Mouse (Mus musculus): ENCODE data around the gene Arhgap22.

The Arhgap22 gene

GRCm38 (mm10) chr14:33280921-33281320 is 67.1 kb downstream of the Arhgap22 start:
- DNase-seq (ENCODE audit: low spot score) = no peak

- no peak for DNase-seq (ENCODE audit: low spot score)
Measured at GRCm38 (mm10) chr14:33282447-33282846, 68.6 kb downstream of the Arhgap22 start.

GRCm38 (mm10) chr14:33287920-33288319 is 74.1 kb downstream of the Arhgap22 start:
- DNase-seq (ENCODE audit: low spot score) = no peak

- no peak for DNase-seq (ENCODE audit: low spot score)
Measured at GRCm38 (mm10) chr14:33290038-33290437, 76.2 kb downstream of the Arhgap22 start.

- no peak for DNase-seq (ENCODE audit: low spot score)
Measured at GRCm38 (mm10) chr14:33294488-33294887, 80.7 kb downstream of the Arhgap22 start.

- DNase-seq (ENCODE audit: low spot score) = peak; percentile 65
Measured at GRCm38 (mm10) chr14:33296698-33297341, 83.0 kb downstream of the Arhgap22 start.

- DNase-seq (ENCODE audit: low spot score) = no peak
Measured at GRCm38 (mm10) chr14:33300591-33300990, 86.8 kb downstream of the Arhgap22 start.

- peak; percentile 92 for DNase-seq (ENCODE audit: low spot score)
Measured at GRCm38 (mm10) chr14:33303348-33303819, 89.6 kb downstream of the Arhgap22 start.

- DNase-seq (ENCODE audit: low spot score) = no peak
Measured at GRCm38 (mm10) chr14:33305645-33306281, 91.9 kb downstream of the Arhgap22 start.

GRCm38 (mm10) chr14:33310719-33311118 is 96.9 kb downstream of the Arhgap22 start:
- DNase-seq (ENCODE audit: low spot score) = no peak

- DNase-seq (ENCODE audit: low spot score) = no peak
Measured at GRCm38 (mm10) chr14:33312309-33312708, 98.5 kb downstream of the Arhgap22 start.

GRCm38 (mm10) chr14:33313624-33314023 is 99.8 kb downstream of the Arhgap22 start:
- DNase-seq (ENCODE audit: low spot score) = peak; percentile 54

- no peak for DNase-seq (ENCODE audit: low spot score)
Measured at GRCm38 (mm10) chr14:33314160-33314559, 100.3 kb downstream of the Arhgap22 start.

GRCm38 (mm10) chr14:33315111-33315510 is 101.3 kb downstream of the Arhgap22 start:
- no peak for DNase-seq (ENCODE audit: low spot score)

GRCm38 (mm10) chr14:33315771-33316170 is 101.9 kb downstream of the Arhgap22 start:
- no peak for DNase-seq (ENCODE audit: low spot score)

GRCm38 (mm10) chr14:33317946-33318345 is 104.1 kb downstream of the Arhgap22 start:
- DNase-seq (ENCODE audit: low spot score) = no peak

GRCm38 (mm10) chr14:33319541-33320521 is 106.0 kb downstream of the Arhgap22 start:
- peak; percentile 33 for DNase-seq (ENCODE audit: low spot score)

GRCm38 (mm10) chr14:33320856-33321255 is 107.0 kb downstream of the Arhgap22 start:
- DNase-seq (ENCODE audit: low spot score) = no peak

- peak; percentile 48 for DNase-seq (ENCODE audit: low spot score)
Measured at GRCm38 (mm10) chr14:33322661-33323088, 108.8 kb downstream of the Arhgap22 start.

GRCm38 (mm10) chr14:33324556-33324955 is 110.7 kb downstream of the Arhgap22 start:
- no peak for DNase-seq (ENCODE audit: low spot score)

GRCm38 (mm10) chr14:33328369-33328768 is 114.5 kb downstream of the Arhgap22 start:
- DNase-seq (ENCODE audit: low spot score) = no peak

- no peak for DNase-seq (ENCODE audit: low spot score)
Measured at GRCm38 (mm10) chr14:33329297-33329805, 115.5 kb downstream of the Arhgap22 start.
